Mouse (Mus musculus): ENCODE measurements around the gene Arpc5l. TPM values are rescaled to one million over a fixed set of nuclear protein-coding genes. Genes with fewer than 3 reads are reported as not detected.
A peak's percentile ranks its signal among the peaks of the same experiment; 100 is the strongest.

The Arpc5l gene
- polyA plus RNA-seq, 1 experiment from 2014 or later = 139 TPM

DNA sequence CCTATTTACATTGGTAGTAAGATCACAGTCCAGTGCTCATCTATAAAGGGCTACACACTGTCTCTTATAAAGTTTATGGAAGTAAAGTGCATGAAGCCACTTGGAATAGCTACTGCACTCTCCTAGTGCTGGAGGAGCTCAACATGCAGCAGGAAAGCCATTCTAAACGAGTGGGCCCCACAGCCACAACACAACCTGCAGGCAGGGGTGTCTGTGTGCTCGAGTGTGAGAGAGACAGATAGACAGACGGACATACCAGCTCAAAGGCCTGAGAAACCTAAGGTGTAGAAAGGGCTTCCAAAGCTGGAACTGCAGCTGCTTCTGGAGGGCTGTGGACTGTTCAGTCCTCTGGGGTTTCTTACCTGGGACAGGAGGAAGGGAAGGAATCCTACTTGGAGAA, 11.4 kb downstream of the Arpc5l start:
- ATAC-seq (ENCODE audit: low FRiP score, low TSS enrichment) = no peak
- Histone ChIP-seq H3K36me3 (ENCODE audit: control insufficient read depth, insufficient read depth, low read length) (peaks cover 84% of the 10 kb centered on the region), H3K4me2 (replicated peaks; ENCODE audit: low read depth, low read length) (no peak overlapping the region), H3K9me3 (ENCODE audit: control insufficient read depth, low read length) (no peaks in the 10 kb centered on the region), H3K4me1 (ENCODE audit: control insufficient read depth, insufficient read depth, low read length) (no peaks in the 10 kb centered on the region), H3K4me3 (ENCODE audit: low read length) (no peak overlapping the region), H3K27me3 (ENCODE audit: control insufficient read depth, insufficient read depth, low read length) (no peaks in the 10 kb centered on the region), H3K27ac (ENCODE audit: low read depth, low read length) (no peak overlapping the region), H3K9ac (ENCODE audit: low read depth, low read length) (no peak overlapping the region)
- 81% methylated on average over 3 of the region's 3 CpGs for WGBS

DNA sequence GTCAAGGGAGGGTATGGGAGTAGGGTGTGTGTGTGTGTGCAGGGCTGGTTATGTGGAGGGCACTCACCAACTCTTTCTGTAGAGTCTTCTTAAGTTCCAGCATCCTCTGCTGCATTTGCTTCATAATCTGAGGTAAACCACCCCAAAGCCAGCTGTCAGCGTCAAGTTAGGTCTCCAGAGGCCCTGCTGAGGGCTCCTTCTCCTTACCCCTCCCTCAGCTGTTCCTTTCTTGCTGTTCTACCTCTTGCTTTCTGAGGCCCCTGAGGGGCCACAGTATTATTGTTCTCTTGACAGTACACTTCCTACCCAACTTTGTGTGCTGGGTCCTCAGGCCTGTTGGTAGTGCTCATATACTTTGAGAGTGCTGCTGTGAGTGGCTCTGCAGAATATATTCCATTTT, 14.9 kb downstream of the Arpc5l start:
- Histone ChIP-seq H3K4me2 (replicated peaks; ENCODE audit: low read depth, low read length) (no peak overlapping the region), H3K4me1 (ENCODE audit: control insufficient read depth, insufficient read depth, low read length) (no peaks in the 10 kb centered on the region), H3K27ac (ENCODE audit: low read depth, low read length) (no peak overlapping the region), H3K36me3 (ENCODE audit: control insufficient read depth, insufficient read depth, low read length) (peaks cover 84% of the 10 kb centered on the region), H3K4me3 (ENCODE audit: low read length) (no peak overlapping the region), H3K27me3 (ENCODE audit: control insufficient read depth, insufficient read depth, low read length) (no peaks in the 10 kb centered on the region), H3K9ac (ENCODE audit: low read depth, low read length) (no peak overlapping the region), H3K9me3 (ENCODE audit: control insufficient read depth, low read length) (no peaks in the 10 kb centered on the region)
- 73% methylated on average over 1 of the region's 1 CpGs for WGBS
- ATAC-seq (ENCODE audit: low FRiP score, low TSS enrichment) = no peak

DNA sequence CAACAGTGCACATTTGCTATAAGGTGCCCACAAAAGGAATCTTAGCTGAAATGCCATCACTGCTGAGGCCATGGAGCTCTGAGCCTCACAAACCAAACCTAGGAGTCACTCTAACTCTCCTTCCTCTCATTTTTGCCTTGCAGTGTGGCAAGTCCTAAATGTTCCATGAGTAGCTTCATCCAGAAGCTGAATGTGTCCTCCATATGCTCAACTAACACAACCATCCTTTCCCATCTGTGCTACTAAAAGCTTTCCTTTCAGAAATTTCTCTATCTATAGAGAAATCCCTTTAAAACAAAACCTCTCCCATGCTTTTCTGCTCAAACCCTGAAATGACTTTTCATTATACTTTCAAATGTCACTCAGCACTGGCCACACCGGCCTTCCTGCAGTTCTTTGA, 26.5 kb downstream of the Arpc5l start:
- Histone ChIP-seq H3K9me3 (ENCODE audit: control insufficient read depth, low read length) (no peaks in the 10 kb centered on the region), H3K4me3 (ENCODE audit: low read length) (no peak overlapping the region), H3K27ac (ENCODE audit: low read depth, low read length) (no peak overlapping the region), H3K36me3 (ENCODE audit: control insufficient read depth, insufficient read depth, low read length) (peaks cover 63% of the 10 kb centered on the region), H3K9ac (ENCODE audit: low read depth, low read length) (no peak overlapping the region), H3K4me2 (replicated peaks; ENCODE audit: low read depth, low read length) (no peak overlapping the region), H3K27me3 (ENCODE audit: control insufficient read depth, insufficient read depth, low read length) (no peaks in the 10 kb centered on the region), H3K4me1 (ENCODE audit: control insufficient read depth, insufficient read depth, low read length) (no peaks in the 10 kb centered on the region)
- ATAC-seq (ENCODE audit: low FRiP score, low TSS enrichment) = no peak
- 98% methylated on average over 1 of the region's 1 CpGs for WGBS

DNA sequence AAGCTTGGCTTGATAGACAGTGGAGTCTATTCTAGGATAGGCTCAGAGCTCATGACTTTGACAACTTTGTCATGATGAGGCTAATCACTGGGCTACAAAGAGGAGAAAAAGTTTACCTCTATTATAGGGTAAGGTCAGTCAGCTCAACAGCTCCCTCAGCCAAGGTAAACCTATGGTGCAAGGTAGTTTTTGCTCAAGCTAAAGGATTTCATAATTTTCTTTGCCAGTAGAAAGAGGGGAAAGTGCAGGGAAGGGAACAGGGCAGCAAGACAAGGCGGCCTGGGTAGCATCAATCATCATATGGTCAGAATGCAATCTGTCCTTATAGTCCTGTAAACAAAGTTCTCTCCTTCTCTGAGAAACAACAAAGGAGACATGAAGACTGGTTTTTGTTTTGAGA, 35.1 kb downstream of the Arpc5l start:
- 96% methylated on average over 1 of the region's 1 CpGs for WGBS
- no peaks in the 10 kb centered on the region for H3K4me1 ChIP-seq (ENCODE audit: control insufficient read depth, insufficient read depth, low read length)
- H3K27me3 ChIP-seq (ENCODE audit: control insufficient read depth, insufficient read depth, low read length) = no peaks in the 10 kb centered on the region
- no peak overlapping the region for H3K4me2 ChIP-seq (replicated peaks; ENCODE audit: low read depth, low read length)
- no peak overlapping the region for H3K27ac ChIP-seq (ENCODE audit: low read depth, low read length)
- H3K36me3 ChIP-seq (ENCODE audit: control insufficient read depth, insufficient read depth, low read length) = peaks cover 53% of the 10 kb centered on the region
- H3K9ac ChIP-seq (ENCODE audit: low read depth, low read length) = no peak overlapping the region
- H3K4me3 ChIP-seq (ENCODE audit: low read length) = no peak overlapping the region
- no peaks in the 10 kb centered on the region for H3K9me3 ChIP-seq (ENCODE audit: control insufficient read depth, low read length)
- ATAC-seq (ENCODE audit: low FRiP score, low TSS enrichment) = no peak

DNA sequence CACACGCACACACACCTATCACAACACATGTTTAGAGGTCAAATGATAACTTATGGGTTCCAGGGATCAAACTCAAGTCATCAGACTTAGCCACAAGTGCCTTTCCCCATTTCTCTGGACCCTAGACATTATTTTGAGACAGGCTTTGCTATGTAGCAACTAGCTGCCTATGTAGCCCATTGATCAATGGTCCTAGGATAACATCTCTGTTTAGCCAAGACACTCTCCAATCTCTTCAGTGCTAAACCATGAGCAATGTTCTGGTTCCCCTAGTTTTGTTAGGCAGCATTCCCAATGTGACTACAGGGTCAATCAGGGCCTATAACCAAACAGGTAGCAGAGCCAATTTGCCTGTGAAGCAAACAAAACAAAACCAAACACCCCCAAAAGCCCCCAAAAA, 43.4 kb downstream of the Arpc5l start:
- Histone ChIP-seq H3K4me3 (ENCODE audit: low read length) (no peak overlapping the region), H3K27me3 (ENCODE audit: control insufficient read depth, insufficient read depth, low read length) (no peaks in the 10 kb centered on the region), H3K27ac (ENCODE audit: low read depth, low read length) (no peak overlapping the region), H3K9me3 (ENCODE audit: control insufficient read depth, low read length) (no peaks in the 10 kb centered on the region), H3K36me3 (ENCODE audit: control insufficient read depth, insufficient read depth, low read length) (peaks cover 56% of the 10 kb centered on the region), H3K9ac (ENCODE audit: low read depth, low read length) (no peak overlapping the region), H3K4me1 (ENCODE audit: control insufficient read depth, insufficient read depth, low read length) (no peaks in the 10 kb centered on the region), H3K4me2 (replicated peaks; ENCODE audit: low read depth, low read length) (no peak overlapping the region)
- 90% methylated on average over 1 of the region's 1 CpGs for WGBS
- ATAC-seq (ENCODE audit: low FRiP score, low TSS enrichment) = no peak

DNA sequence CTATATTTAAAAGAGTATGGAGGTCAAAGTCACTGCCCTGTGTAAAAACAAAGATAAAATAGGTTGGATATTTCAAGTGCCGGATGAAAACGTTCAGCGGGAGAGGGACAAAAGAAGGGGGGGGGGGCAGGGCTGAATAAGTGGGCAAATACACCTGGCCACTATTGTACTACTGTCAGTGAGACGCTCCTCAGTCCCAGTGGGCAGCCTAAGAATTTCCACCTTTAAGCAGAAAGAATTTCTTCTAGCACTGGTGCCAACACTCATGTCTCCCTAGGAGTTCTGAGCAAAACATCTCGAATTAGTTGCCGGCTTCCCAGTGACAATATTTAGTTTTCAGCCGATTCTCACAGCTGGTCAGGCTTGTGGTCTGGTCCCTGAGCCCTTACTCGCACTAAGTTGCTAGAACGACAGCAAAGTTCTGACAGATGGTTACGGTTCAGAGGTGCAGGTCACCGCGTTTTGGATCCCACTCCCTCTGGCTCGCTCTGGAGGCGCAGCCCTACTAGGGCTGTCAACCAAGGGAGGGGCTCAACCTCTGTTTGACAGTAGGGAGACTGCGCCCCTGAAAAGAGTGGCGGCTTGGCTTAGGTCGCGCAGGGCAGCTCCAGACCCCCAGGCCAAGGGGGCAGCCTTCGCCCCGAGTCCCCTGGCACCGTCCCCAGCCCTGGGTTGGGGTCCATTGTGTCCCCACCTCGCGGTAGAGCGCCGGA, 59.7 kb downstream of the Arpc5l start:
- H3K27ac ChIP-seq (ENCODE audit: low read depth, low read length) = peak overlapping the region; percentile 92
- ATAC-seq (ENCODE audit: low FRiP score, low TSS enrichment) = peak; percentile 87
- H3K4me1 ChIP-seq (ENCODE audit: control insufficient read depth, insufficient read depth, low read length) = 0 out of 2 replicates have a peak, but pooled peaks cover 3% of the 10 kb centered on the region
- no peaks in the 10 kb centered on the region for H3K27me3 ChIP-seq (ENCODE audit: control insufficient read depth, insufficient read depth, low read length)
- peak overlapping the region; percentile 86 for H3K9ac ChIP-seq (ENCODE audit: low read depth, low read length)
- peak overlapping the region; percentile 70 for H3K4me2 ChIP-seq (replicated peaks; ENCODE audit: low read depth, low read length)
- H3K36me3 ChIP-seq (ENCODE audit: control insufficient read depth, insufficient read depth, low read length) = peaks cover 14% of the 10 kb centered on the region
- WGBS = 6% methylated on average over 25 of the region's 25 CpGs
- peak overlapping the region; percentile 76 for H3K4me3 ChIP-seq (ENCODE audit: low read length)
- no peaks in the 10 kb centered on the region for H3K9me3 ChIP-seq (ENCODE audit: control insufficient read depth, low read length)

Other genes starting within 250 kb of the Arpc5l start
- gene Nr6a1, start 77.7 kb upstream of the Arpc5l start, polyA plus RNA-seq (2014; fragmentation: Nextera tagmentation; extraction: Ambion mirVana) = 1.1 and 1.4 TPM in 2 replicates
- gene Olfml2a, start 73.4 kb upstream of the Arpc5l start, polyA plus RNA-seq (2014; fragmentation: Nextera tagmentation; extraction: Ambion mirVana) = 1.5 and 2.3 TPM in 2 replicates
- gene Wdr38, start 7.9 kb upstream of the Arpc5l start, polyA plus RNA-seq (2014; fragmentation: Nextera tagmentation; extraction: Ambion mirVana) = 1.4 and 1.7 TPM in 2 replicates
- 1,034 and 1,450 TPM in 2 replicates for gene Rpl35, start 276 bp downstream of the Arpc5l start, polyA plus RNA-seq (2014; fragmentation: Nextera tagmentation; extraction: Ambion mirVana)
- gene Golga1, start 60.2 kb downstream of the Arpc5l start, polyA plus RNA-seq (2014; fragmentation: Nextera tagmentation; extraction: Ambion mirVana) = 22.7 and 30.4 TPM in 2 replicates
- gene Scai, start 185.4 kb downstream of the Arpc5l start, polyA plus RNA-seq (2014; fragmentation: Nextera tagmentation; extraction: Ambion mirVana) = 10.7 and 14.1 TPM in 2 replicates
- 67.4 and 79.0 TPM in 2 replicates for gene Ppp6c, start 221.1 kb downstream of the Arpc5l start, polyA plus RNA-seq (2014; fragmentation: Nextera tagmentation; extraction: Ambion mirVana)

Data from kidney, embryonic 14.5 days (tissue).